In genomic region chr10:112926961-112927360, GRCm38 (mm10) we compare ENCODE assay signal across 8 mouse cellular contexts. TPM values are rescaled to one million over a fixed set of nuclear protein-coding genes. Genes with fewer than 3 reads are reported as not detected.
DNase-seq lines count a peak whose midpoint lies in the region; ATAC-seq and TF ChIP-seq lines count a peak whose summit lies in the region.

No protein-coding gene starts in this region.

- peaks cover 20% of the 10 kb centered on the region for H3K4me1 ChIP-seq in lung, embryonic 15.5 days
- H3K4me1 ChIP-seq in forebrain, embryonic 15.5 days, result peaks cover 35% of the 10 kb centered on the region
- peaks cover 8 to 14% of the 10 kb centered on the region in 2 experiments; a peak in 3 of 4 replicates for H3K4me1 ChIP-seq in liver, embryonic 14.5 days (replicated peaks; ENCODE audit: control insufficient read depth in 2 of 2, insufficient read depth in 2 of 2, low read length in 1 of 2)
- peaks cover 13% of the 10 kb centered on the region; the same call in 1 of the 2 replicates for H3K4me1 ChIP-seq in stomach, embryonic 15.5 days

- no peak for TF ChIP-seq CTCF in liver, embryonic 14.5 days (IDR thresholded peaks at IDR 0.05; ENCODE audit: low read depth)

- no peak for ATAC-seq in lung, embryonic 15.5 days (ENCODE audit: borderline replicate concordance, extremely low read depth, low FRiP score, low TSS enrichment)
- ATAC-seq in forebrain, embryonic 15.5 days (replicated peaks), result no peak
- no peak for ATAC-seq in liver, embryonic 14.5 days (ENCODE audit: insufficient read depth)
- ATAC-seq in stomach, embryonic 15.5 days (ENCODE audit: insufficient read depth, low FRiP score, low read depth), result no peak

- peaks cover 25% of the 10 kb centered on the region for H3K36me3 ChIP-seq in lung, embryonic 15.5 days
- H3K36me3 ChIP-seq in forebrain, embryonic 15.5 days, result peaks cover 41% of the 10 kb centered on the region
- no peaks in the 10 kb centered on the region; the same call in none of the 2 replicates for H3K36me3 ChIP-seq in liver, embryonic 14.5 days (replicated peaks; ENCODE audit: control insufficient read depth, insufficient read depth, low read depth)
- peaks cover 14% of the 10 kb centered on the region; the same call in 1 of the 2 replicates for H3K36me3 ChIP-seq in stomach, embryonic 15.5 days

- H3K4me3 ChIP-seq in lung, embryonic 15.5 days, result peak overlapping the region; percentile 89; the same call in 1 of the 2 replicates
- H3K4me3 ChIP-seq in forebrain, embryonic 15.5 days, result peak overlapping the region; percentile 95; the same call in 1 of the 2 replicates
- H3K4me3 ChIP-seq in liver, embryonic 14.5 days (ENCODE audit: insufficient read depth in 1 of 2, low read depth in 2 of 2, low read length in 2 of 2), result peak overlapping the region in 1 of 2 experiments; percentile 88; a peak in 1 of 4 replicates
- 0 out of 2 replicates have a peak overlapping the region, but pooled peaks have one; percentile 9 for H3K4me3 ChIP-seq in stomach, embryonic 15.5 days (replicated peaks)

- no peaks in the 10 kb centered on the region for H3K9me3 ChIP-seq in lung, embryonic 15.5 days
- H3K9me3 ChIP-seq in forebrain, embryonic 15.5 days, result no peaks in the 10 kb centered on the region
- no peaks in the 10 kb centered on the region for H3K9me3 ChIP-seq in liver, embryonic 14.5 days (ENCODE audit: control insufficient read depth, low read length)
- H3K9me3 ChIP-seq in stomach, embryonic 15.5 days, result no peaks in the 10 kb centered on the region

- no peak overlapping the region for H3K27ac ChIP-seq in lung, embryonic 15.5 days
- H3K27ac ChIP-seq in forebrain, embryonic 15.5 days (replicated peaks), result no peak overlapping the region
- H3K27ac ChIP-seq in liver, embryonic 14.5 days, result no peak overlapping the region
- H3K27ac ChIP-seq in stomach, embryonic 15.5 days, result no peak overlapping the region

- H3K9ac ChIP-seq in lung, embryonic 15.5 days, result no peak overlapping the region
- no peak overlapping the region for H3K9ac ChIP-seq in forebrain, embryonic 15.5 days (replicated peaks)
- no peak overlapping the region for H3K9ac ChIP-seq in liver, embryonic 14.5 days (replicated peaks)
- H3K9ac ChIP-seq in stomach, embryonic 15.5 days, result no peak overlapping the region

- no peak for DNase-seq in lung, postnatal 4 days
- DNase-seq in liver, embryonic 14.5 days (ENCODE audit: low read depth in 3 of 3, low spot score in 3 of 3), result no peak
- no peak for DNase-seq in MN1 (ENCODE audit: low spot score)
- no peak for DNase-seq in ovary, postnatal 10 days (ENCODE audit: low spot score)
- DNase-seq in layer of hippocampus, postnatal 25 days (ENCODE audit: extremely low spot score in 1 of 2, low spot score in 1 of 2), result no peak

- H3K27me3 ChIP-seq in lung, embryonic 15.5 days, result no peaks in the 10 kb centered on the region
- H3K27me3 ChIP-seq in forebrain, embryonic 15.5 days, result no peaks in the 10 kb centered on the region
- H3K27me3 ChIP-seq in liver, embryonic 14.5 days (ENCODE audit: control insufficient read depth, insufficient read depth, low read length), result no peaks in the 10 kb centered on the region
- H3K27me3 ChIP-seq in stomach, embryonic 15.5 days (replicated peaks), result no peaks in the 10 kb centered on the region

- H3K4me2 ChIP-seq in lung, embryonic 15.5 days, result peak overlapping the region; percentile 68
- H3K4me2 ChIP-seq in forebrain, embryonic 15.5 days (replicated peaks), result peak overlapping the region; percentile 82
- H3K4me2 ChIP-seq in liver, embryonic 14.5 days (ENCODE audit: low read depth), result peak overlapping the region; percentile 75
- H3K4me2 ChIP-seq in stomach, embryonic 15.5 days, result peak overlapping the region; percentile 72; the same call in 1 of the 2 replicates

- no peak for TF ChIP-seq EP300 in liver, embryonic 14.5 days (IDR thresholded peaks at IDR 0.05; ENCODE audit: low read depth)

RNA-seq across cellular contexts. Expression of gene Atxn7l3b, which starts 1.8 kb away (rescaled TPM):
- polyA plus RNA-seq in lung, embryonic 15.5 days (2015; fragmentation: Nextera tagmentation; extraction: Ambion mirVana), result 174 TPM in 2 replicates
- polyA plus RNA-seq in forebrain, embryonic 15.5 days (2015; fragmentation: Nextera tagmentation; extraction: Ambion mirVana), result 391 and 395 TPM in 2 replicates
- polyA plus RNA-seq in liver, embryonic 14.5 days (2012; rRNA removed), result 11.2 and 14.2 TPM in 2 replicates
- polyA plus RNA-seq in liver, embryonic 14.5 days (2014; fragmentation: Nextera tagmentation; extraction: Ambion mirVana), result 30.0 and 35.8 TPM in 2 replicates
- polyA plus RNA-seq in stomach, embryonic 15.5 days (2015; fragmentation: Nextera tagmentation; extraction: Ambion mirVana), result 194 and 209 TPM in 2 replicates
- 100 to 1,000 TPM; 205 to 227 TPM for total RNA-seq in layer of hippocampus, postnatal 25 days (2021)
